8 mouse cellular contexts compared by ENCODE assay signal in genomic region chr2:26140292-26140819, GRCm38 (mm10). TPM values are rescaled to one million over a fixed set of nuclear protein-coding genes. Genes with fewer than 3 reads are reported as not detected.
A peak's percentile ranks its signal among the peaks of the same experiment; 100 is the strongest.
DNase-seq lines count a peak whose midpoint lies in the region; ATAC-seq lines count a peak whose summit lies in the region.

No protein-coding gene starts in this region.

- DNase-seq in adrenal gland, adult 18-20 months (ENCODE audit: low spot score in 2 of 2) = peak; percentile 99 to 100
- DNase-seq in embryo, embryonic 11 days = peak; percentile 100
- DNase-seq in gastrocnemius, postnatal 25 days = peak; percentile 97
- DNase-seq in intestine, embryonic 14.5 days (ENCODE audit: low spot score) = peak; percentile 100
- peak; percentile 100 for DNase-seq in left cerebral cortex, postnatal 14 days (ENCODE audit: low spot score in 2 of 2)
- peak; percentile 100 for DNase-seq in mesoderm, embryonic 11.5 days (ENCODE audit: low read depth, low spot score)
- DNase-seq in right cerebral cortex, postnatal 36 days (ENCODE audit: low spot score in 2 of 2) = peak; percentile 99 to 100
- peak; percentile 99 for DNase-seq in yolk sac, embryonic 10.5 days (ENCODE audit: low spot score)

- peak overlapping the region; percentile 82 for H3K4me2 ChIP-seq in intestine, embryonic 14.5 days (ENCODE audit: low read length)

- peak overlapping the region; percentile 75 for H3K9ac ChIP-seq in intestine, embryonic 14.5 days (ENCODE audit: low read length)

- H3K27ac ChIP-seq in intestine, embryonic 14.5 days (ENCODE audit: low read depth) = peak overlapping the region; percentile 90

- peak overlapping the region; percentile 81 for H3K4me3 ChIP-seq in intestine, embryonic 14.5 days (ENCODE audit: low read depth, low read length)

- H3K9me3 ChIP-seq in intestine, embryonic 14.5 days (ENCODE audit: control insufficient read depth, low read length) = no peaks in the 10 kb centered on the region

- peak; percentile 91 for ATAC-seq in intestine, embryonic 14.5 days (replicated peaks; ENCODE audit: low FRiP score, low TSS enrichment, low read depth)

- H3K27me3 ChIP-seq in intestine, embryonic 14.5 days (replicated peaks; ENCODE audit: control insufficient read depth, insufficient read depth, low read length) = no peaks in the 10 kb centered on the region

- peaks cover 18% of the 10 kb centered on the region for H3K4me1 ChIP-seq in intestine, embryonic 14.5 days (replicated peaks; ENCODE audit: control insufficient read depth, insufficient read depth, low read length)

- H3K36me3 ChIP-seq in intestine, embryonic 14.5 days (ENCODE audit: control insufficient read depth, insufficient read depth, low read length) = peaks cover 14% of the 10 kb centered on the region

- intact Hi-C loops in left cerebral cortex, postnatal 14 days (cut with DNase I) = loop anchor here (2.0 to 10.0 kb wide), 3 partner anchors 86 to 306 kb away; no protein-coding TSS in a partner anchor

- under 1% methylated on average over 60 of the region's 60 CpGs for WGBS in intestine, embryonic 14.5 days

RNA-seq across cellular contexts. Expression of gene Nacc2, which starts 17.3 kb away (rescaled TPM):
- 10 to 100 TPM; 41.4 to 44.0 TPM for total RNA-seq in adrenal gland, adult 18-20 months (2021)
- 10 to 100 TPM; 18.2 to 23.7 TPM for total RNA-seq in gastrocnemius, postnatal 25 days (2021)
- polyA plus RNA-seq in intestine, embryonic 14.5 days (2014; fragmentation: Nextera tagmentation; extraction: Ambion mirVana) = 11.3 and 13.2 TPM in 2 replicates
- total RNA-seq in left cerebral cortex, postnatal 14 days (2021) = 10 to 100 TPM; 58.1 to 58.8 TPM

Comparison
In these comparisons a context has a peak if more than half of its experiments do, and no peak if none do; other contexts are left out.
1. Peak in every context shown above with its lines: DNase-seq, ATAC-seq, H3K4me3 ChIP-seq and H3K27ac ChIP-seq.